Mouse (Mus musculus) adrenal gland, postnatal 36 days (tissue): ENCODE data around the gene Rapgef4. TPM values are rescaled to one million over a fixed set of nuclear protein-coding genes. Genes with fewer than 3 reads are reported as not detected.

Source experiments
- DNase-seq, 2 experiments: peaks; one replicate each; pipeline ENCODE4 v3.0.0; 2021; ENCODE audit warnings: mixed read lengths in 1 of 2
- total RNA-seq, 2 experiments: library from RNA; stranded (reverse); gene quantifications; 2 replicates each; pipeline ENCODE4 v1.2.3; 2021

The Rapgef4 gene
- total RNA-seq, 2 experiments from 2014 or later = 131 to 359 TPM

DNA sequence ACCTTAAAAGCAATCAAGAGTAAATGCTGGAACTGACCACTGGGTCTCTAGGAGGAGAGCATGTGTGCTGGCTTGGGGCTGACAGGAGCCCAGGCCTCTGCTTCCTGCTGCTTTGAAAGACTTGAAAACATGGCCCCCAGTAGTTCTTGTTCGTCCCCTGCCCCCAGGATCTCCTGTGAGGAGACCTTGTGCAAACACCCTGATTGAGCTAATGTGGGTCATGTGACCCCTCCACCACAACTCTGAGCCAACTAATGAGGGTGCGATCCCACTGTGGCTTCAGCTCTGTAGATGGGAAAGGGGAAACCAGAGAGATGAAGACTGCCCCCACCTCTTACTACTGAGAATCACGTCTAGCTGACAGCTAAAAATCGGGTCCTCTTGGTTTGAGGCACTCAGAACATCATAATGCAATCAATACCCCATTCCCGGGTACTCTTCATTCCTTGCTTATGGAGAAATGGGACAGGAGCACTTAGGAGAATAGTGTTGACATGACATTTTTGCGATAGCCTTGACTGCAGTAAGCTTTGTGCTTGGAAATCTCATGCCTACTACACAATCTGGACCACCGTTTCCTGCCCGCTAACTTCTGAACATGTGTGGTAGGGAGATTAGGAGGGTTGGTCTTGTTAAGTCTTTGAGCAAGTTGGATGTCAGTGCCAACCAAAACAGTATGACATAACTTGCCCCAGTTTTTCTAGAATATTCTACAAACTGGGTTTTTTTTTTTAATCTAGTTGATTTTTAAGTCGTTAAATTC lies 170.9 kb downstream of the Rapgef4 start:
- DNase-seq = no peak

DNA sequence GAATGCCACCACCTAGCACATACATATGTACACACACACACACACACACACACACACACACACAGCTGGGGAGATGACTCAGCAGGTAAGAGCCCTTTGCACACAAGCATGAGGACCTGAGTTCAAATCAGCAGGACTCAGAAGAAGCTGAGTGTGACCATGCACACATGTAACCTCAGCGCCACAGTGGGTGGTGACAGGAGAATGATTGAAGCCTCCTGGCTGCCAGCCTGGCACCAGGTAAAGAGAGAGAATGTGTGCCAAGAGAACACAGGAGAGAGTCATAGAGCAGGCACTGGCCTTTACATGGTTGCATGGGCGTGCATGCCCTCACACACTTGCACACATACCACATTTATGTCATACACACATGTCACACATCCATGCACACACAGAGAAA lies 171.7 kb downstream of the Rapgef4 start:
- no peak for DNase-seq

GRCm38 (mm10) chr2:72153851-72154250 lies 172.8 kb downstream of the Rapgef4 start:
- no peak for DNase-seq

GRCm38 (mm10) chr2:72155102-72155773 lies 174.2 kb downstream of the Rapgef4 start:
- no peak for DNase-seq

GRCm38 (mm10) chr2:72156484-72156883 lies 175.4 kb downstream of the Rapgef4 start:
- no peak for DNase-seq

GRCm38 (mm10) chr2:72157561-72157960 lies 176.5 kb downstream of the Rapgef4 start:
- DNase-seq = peak in 1 of 2 experiments; percentile 23

DNA sequence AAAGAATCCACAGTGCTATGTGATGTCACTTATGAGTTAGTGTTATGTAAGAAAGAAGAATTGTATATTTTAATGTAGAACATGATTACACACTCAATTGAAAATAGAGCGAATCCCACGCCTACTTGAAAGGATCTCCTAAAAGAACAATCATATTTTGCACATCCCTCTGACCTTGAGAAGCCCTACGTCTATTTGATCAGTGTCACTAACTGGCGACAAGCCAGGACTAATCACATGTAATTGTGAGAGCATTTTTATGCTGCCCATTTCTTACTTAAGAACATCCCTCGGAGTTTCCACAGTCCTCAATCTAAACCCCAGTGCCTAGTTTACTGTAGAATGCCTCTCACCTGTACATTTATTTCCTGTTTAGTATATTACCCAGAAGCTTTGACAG lies 177.0 kb downstream of the Rapgef4 start:
- DNase-seq = peak; percentile 31 to 44

DNA sequence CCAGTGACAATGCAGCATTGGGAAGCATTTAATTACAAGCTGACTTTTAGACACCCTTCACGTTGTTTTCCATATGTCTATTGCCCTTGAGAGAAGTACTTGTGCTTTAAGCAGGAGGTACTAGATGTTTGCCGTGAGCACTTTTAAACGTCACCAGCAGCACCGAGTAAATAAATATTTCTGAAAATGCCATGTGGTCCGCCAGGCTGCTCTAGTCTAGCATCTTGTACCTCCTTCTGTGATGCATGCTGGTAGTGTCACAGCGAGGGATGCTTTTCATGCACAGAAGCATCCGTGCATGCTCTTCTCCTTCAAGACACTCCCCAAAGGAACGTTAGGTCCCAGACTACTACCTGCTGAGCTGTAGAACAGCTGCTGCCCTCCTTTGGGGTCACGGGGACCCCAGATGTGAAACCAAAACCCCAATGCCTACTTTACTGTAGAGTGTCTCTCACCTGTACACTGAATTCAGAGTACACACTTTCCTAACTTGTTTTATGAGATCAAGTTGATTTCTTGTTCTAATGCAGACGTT lies 177.7 kb downstream of the Rapgef4 start:
- no peak for DNase-seq

DNA sequence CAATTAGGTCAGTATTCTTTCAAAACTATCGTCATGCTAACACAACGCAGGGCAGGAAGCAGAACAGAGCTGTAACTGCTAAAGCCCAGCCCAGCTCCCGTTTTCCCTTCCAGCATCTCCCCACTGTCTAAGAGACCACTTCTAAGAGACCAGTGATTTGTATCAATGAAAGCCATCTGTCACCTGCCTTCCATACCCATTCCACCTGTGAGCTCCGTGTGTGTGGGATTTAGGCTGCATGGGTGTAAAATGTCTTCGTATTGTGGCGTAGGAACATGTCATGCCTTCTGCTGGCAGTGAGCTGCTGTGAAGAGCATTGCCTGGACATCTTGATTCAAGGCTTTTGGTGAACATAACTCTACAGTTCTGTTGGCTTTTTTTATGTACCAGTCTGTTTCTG lies 178.2 kb downstream of the Rapgef4 start:
- no peak for DNase-seq

GRCm38 (mm10) chr2:72165136-72165854 lies 184.3 kb downstream of the Rapgef4 start:
- DNase-seq = no peak

DNA sequence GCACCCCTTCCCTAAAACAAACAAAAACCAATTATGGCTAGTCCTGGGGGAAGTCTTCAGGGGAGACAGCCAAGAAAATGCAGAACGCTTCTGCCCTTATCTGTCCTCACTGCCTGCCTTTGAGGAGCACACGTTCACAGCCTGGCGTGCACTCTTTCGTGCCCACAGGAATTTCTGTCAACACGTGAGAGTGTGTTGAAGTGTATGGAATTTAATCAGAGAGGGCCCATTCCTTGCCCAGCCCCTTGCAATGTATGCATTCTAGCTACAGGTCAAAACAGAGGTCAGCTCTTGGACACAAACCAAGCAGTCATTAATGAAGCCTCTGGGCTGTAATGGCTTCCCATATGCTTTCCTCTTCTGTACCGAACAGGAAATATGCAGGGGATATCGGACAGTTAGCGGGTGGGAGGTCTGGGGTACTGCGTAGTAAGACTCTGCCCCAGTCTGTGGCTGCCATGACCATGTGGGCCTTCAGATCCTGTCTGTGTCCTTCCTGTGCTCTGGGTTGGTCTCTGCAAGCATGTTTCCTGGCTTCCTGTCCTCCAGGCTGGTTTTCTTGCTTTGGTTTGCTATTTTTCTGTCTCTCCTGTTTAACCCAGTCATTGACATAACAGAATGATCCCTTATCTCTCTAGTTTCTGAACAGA lies 188.5 kb downstream of the Rapgef4 start:
- DNase-seq = no peak

DNA sequence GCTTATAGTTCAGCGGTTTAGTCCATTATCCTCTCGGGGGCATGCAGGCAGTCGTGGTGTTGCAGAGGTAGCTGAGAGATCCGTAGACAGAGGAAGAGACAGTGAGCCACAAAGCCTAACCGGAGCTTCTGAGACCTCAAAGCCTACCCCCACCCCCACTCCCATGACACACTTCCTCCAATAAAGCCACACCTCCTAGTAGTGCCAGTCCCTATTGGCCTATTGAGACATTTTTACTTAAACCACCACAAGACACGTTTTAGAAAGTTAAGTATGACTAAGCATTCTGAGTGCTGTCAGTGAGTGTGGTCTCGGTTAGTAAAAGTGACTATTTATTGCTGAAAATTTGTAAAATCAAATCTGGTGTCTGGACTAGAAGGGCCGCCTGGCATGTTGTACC lies 189.5 kb downstream of the Rapgef4 start:
- DNase-seq = peak in 1 of 2 experiments; percentile 33

DNA sequence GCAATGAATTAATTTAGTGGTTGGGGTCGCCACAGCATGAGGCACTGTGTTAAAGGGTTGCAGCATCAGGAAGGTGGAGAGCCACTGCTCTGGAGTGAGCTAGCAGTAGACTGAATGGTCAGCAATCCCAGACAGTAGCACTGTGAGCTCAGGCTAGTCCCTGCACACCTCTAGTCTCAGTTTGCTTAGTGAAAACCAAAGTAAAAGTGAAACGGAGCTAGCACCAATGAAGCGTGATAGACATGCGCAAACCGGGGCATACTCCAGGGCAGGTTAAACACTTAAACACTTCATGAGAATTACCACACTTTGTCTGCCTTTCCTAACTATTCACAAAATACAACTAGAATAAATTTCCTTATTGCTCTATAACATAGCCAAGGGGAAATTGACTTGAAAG lies 190.2 kb downstream of the Rapgef4 start:
- no peak for DNase-seq

DNA sequence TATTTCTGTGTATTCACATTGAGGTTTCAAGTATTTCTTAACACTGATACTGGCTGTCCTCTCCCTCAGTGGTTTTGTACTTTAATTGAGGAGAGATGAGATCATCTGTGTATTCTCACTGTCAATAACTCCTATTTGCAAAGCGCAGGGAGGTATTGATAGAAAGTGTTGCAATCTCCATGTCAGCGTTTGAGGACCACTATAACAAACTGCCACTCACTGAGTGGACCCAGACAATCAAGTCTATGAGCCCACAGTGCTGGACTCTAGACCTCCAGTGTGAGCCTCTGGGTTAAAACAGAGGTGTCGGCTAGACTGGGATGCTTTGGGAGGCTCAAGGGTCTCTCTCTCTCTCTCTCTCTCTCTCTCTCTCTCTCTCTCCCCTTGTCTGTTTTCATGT lies 192.0 kb downstream of the Rapgef4 start:
- no peak for DNase-seq

DNA sequence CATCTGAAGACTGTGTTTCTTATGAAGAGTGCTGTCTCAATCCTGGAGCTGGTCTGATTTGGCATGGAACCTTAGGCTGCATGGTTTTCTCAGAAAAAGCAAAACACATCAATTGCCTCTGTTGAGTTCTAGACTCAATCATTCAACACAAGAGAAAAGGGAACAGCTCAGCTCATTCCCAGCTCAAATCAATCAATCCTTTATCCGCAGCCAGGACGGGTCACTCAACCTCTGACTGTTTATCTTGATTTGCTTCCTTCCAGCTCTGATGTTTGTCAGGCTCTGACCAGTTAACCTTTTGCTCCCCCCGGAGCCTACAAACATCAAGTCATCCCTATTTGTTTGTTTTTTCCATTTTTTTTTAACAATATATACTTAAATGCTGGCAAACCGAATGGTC lies 192.8 kb downstream of the Rapgef4 start:
- no peak for DNase-seq

GRCm38 (mm10) chr2:72175536-72175935 lies 194.5 kb downstream of the Rapgef4 start:
- no peak for DNase-seq

DNA sequence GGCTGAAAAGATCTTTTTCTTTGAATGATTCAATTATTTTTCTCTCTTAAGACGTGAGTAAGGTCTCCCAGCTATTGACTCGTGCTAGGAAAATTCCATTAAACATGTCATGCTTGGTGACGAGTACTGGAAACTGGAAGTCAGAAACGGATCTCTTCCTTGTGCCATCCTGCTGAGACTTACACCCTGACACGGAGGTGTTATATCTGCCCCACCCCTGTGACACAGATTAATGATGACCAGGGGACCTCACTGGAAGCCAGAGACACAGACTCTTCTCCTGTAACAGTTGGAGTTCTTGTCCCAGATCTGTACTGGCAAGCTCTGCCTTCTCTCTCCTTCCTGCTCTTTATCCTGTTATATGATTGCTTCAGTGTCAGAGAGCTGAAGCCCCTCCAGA lies 194.9 kb downstream of the Rapgef4 start:
- no peak for DNase-seq

- DNase-seq = no peak
These were observed 196.4 kb downstream of the Rapgef4 start for GRCm38 (mm10) chr2:72177214-72178023.

DNA sequence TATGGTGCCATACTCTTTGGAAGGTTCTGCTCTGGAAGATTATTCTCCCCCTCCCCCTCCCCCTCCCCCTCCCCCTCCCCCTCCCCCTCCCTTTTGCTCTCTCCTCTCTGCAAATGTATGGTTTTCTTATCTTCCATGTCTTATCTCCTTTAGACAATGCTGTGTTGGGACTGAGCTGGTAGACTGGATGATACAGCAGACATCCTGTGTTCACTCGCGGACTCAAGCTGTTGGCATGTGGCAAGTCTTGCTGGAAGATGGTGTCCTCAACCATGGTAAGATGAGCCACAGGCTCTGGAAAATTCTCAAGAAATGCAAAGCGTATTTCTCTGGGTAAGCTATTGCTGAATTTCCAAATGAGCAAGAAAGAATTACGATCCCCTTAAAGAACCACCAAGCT lies 197.0 kb downstream of the Rapgef4 start:
- no peak for DNase-seq

DNA sequence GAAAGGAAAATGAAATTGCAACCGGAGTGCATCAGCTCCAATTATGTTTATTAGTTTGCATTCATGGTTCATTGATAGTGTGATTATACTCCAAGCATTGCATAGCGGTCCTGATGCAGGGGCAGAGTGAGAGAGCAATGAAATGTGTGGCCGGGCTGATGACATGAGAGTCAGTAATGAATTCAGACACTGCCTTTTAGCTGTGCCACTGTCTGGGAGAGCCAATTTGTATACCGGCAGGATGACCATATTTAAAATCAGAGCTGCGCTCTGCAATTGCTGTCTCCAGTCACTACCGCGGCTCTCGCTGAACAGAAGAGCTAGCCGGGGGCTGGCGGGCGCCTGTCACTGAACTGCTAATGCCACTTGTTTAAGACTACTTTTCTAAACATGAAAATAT lies 197.5 kb downstream of the Rapgef4 start:
- no peak for DNase-seq

DNA sequence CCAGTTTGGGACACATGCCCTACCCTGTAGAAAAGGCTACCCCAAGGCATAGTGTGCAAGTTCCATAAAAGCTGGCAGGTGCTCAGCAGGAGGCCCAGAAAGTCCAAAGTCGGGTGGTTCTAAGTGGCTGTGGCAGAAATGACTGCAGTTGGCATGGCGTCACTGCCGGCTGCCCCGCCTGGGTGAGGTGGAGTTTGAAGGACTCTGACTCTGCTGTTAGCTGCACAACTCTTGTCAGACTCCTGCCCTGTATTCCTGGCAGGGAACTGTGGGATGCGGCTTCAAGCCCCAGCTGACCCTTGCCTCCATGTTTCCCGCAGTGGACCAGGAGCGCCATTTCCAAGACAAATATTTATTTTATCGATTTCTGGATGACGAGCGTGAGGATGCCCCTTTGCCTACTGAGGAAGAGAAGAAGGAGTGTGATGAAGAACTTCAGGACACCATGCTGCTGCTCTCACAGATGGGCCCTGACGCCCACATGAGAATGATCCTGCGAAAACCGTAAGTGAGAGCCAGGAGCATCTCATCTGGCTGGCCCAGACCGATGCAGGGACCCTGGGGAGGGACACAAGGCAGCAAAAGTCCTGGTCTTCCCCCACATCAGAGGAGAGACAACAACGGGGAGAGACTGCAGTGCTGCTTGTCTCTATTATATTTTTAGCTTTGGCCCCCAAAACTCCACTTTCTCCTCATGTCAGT lies 198.7 kb downstream of the Rapgef4 start:
- DNase-seq = peak in 1 of 2 experiments; percentile 53
